Mouse (Mus musculus) CD4-positive, CD25-positive, alpha-beta regulatory T cell, adult 9 weeks (primary cell): ENCODE results near the gene Sprr2h. TPM values are rescaled to one million over a fixed set of nuclear protein-coding genes. Genes with fewer than 3 reads are reported as not detected.

Experiments
- polyA plus RNA-seq: library from polyadenylated mRNA; unstranded; fragments of 100-300 nt; shearing (Covaris generic); gene quantifications from one replicate; pipeline ENCODE4 v1.2.1, GENCODE M21; 2017

The Sprr2h gene
- polyA plus RNA-seq = not detected

DNA sequence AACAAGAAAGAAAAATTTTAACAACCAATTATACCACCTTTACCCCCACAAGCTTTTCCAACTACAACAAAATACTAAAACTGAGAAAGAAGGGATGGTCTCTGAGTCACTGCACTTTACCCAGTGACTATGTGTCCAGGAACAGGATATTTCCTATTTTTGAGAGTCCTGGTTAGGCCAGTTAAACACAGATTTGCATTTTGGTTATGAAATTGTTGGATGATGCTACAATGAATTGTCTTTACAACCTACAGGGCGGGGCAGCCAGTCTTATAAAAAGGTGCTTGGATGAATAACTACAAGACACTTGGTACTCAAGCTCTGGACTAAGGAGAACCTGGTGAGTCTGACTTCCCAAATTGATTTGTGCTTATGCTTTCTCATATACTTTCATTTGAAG is at the start of gene Sprr2h:
Sprr2h (plus strand) TSS at position 301 of the 400 bp plus-strand sequence.

DNA sequence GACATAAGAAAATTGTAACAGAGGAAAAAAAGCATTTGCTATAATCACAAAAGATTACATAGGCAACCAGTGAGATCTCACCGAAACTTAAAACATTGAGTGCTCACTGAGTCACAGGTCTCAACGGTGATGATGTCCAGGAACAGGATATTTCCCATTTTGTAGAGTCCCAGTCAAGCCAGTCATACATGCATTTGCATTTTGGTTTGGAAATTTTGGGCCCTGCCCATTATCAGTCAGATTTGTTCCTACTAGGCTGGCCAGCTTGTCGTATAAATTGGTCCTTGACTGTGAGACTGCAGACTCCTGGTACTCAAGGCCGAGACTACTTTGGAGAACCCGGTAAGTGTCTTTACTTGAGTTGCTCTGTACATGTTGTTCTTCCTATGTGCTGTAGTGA is 46.6 kb upstream of the Sprr2h start, which contains the start of gene Sprr2d:
Sprr2d (plus strand) TSS at position 301 of the 400 bp plus-strand sequence.

GRCm38 (mm10) chr3:92351843-92352242 is 33.6 kb upstream of the Sprr2h start, which contains the start of gene Sprr2e:
Gene Sprr2e (plus strand): TSS chr3:92352143.

GRCm38 (mm10) chr3:92364887-92365286 is 20.6 kb upstream of the Sprr2h start, which contains the start of gene Sprr2f:
Gene Sprr2f (plus strand): TSS chr3:92365187.

GRCm38 (mm10) chr3:92407691-92408090 is 22.2 kb downstream of the Sprr2h start, which contains the start of gene Sprr2i:
Gene Sprr2i (plus strand): TSS chr3:92407991.

DNA sequence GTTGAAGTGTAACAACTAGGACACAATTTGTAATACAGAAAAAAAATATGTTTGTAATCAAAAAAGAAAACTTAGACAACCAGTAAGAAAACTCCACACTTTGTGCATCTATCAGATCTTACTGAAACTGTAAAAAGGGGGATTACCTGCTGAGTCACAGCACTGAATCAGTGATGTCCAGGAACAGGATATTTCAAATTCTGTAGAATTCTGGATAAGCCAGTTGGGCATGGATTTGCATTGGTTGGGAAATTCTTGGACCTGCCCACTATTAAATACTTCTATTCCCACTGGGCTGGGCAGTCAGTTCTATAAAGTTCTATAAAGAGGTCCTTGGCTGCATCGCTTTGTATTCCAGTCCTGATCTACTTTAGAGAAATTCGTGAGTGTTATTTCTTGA is 32.3 kb downstream of the Sprr2h start, which contains the start of gene Sprr2j-ps:
Sprr2j-ps (plus strand) TSS at position 301 of the 400 bp plus-strand sequence.

GRCm38 (mm10) chr3:92429323-92429722 is 43.8 kb downstream of the Sprr2h start, which contains the start of gene Gm9774:
Gene Gm9774 (minus strand): TSS chr3:92429423.

GRCm38 (mm10) chr3:92432282-92432681 is 46.8 kb downstream of the Sprr2h start, which contains the start of gene Sprr2k:
Gene Sprr2k (plus strand): TSS chr3:92432582.

Other genes starting within 250 kb of the Sprr2h start
- not detected for gene Lelp1, start 242.9 kb upstream of the Sprr2h start, polyA plus RNA-seq
- gene Sprr2a1, start 169.9 kb upstream of the Sprr2h start, polyA plus RNA-seq = not detected
- not detected for gene Sprr2a2, start 169.8 kb upstream of the Sprr2h start, polyA plus RNA-seq
- not detected for gene Sprr2a3, start 100.3 kb upstream of the Sprr2h start, polyA plus RNA-seq
- not detected for gene Sprr2b, start 69.1 kb upstream of the Sprr2h start, polyA plus RNA-seq
- not detected for gene Sprr2d, start 46.5 kb upstream of the Sprr2h start, polyA plus RNA-seq
- not detected for gene Sprr2e, start 33.5 kb upstream of the Sprr2h start, polyA plus RNA-seq
- gene Sprr2f, start 20.5 kb upstream of the Sprr2h start, polyA plus RNA-seq = not detected
- gene Sprr2i, start 22.3 kb downstream of the Sprr2h start, polyA plus RNA-seq = not detected
- gene Sprr2j-ps, start 32.4 kb downstream of the Sprr2h start, polyA plus RNA-seq = not detected
- 25.1 TPM for gene Gm9774, start 43.7 kb downstream of the Sprr2h start, polyA plus RNA-seq
- not detected for gene Sprr2k, start 46.9 kb downstream of the Sprr2h start, polyA plus RNA-seq
- gene Sprr1b, start 53.1 kb downstream of the Sprr2h start, polyA plus RNA-seq = not detected
- not detected for gene Sprr3, start 73.0 kb downstream of the Sprr2h start, polyA plus RNA-seq
- not detected for gene Sprr1a, start 100.2 kb downstream of the Sprr2h start, polyA plus RNA-seq
- not detected for gene Sprr4, start 114.8 kb downstream of the Sprr2h start, polyA plus RNA-seq
- gene 2310046K23Rik, start 148.8 kb downstream of the Sprr2h start, polyA plus RNA-seq = not detected
- not detected for gene Ivl, start 188.1 kb downstream of the Sprr2h start, polyA plus RNA-seq
- not detected for gene Smcp, start 203.3 kb downstream of the Sprr2h start, polyA plus RNA-seq
- not detected for gene 2210017I01Rik, start 221.8 kb downstream of the Sprr2h start, polyA plus RNA-seq
- gene Lce6a, start 236.0 kb downstream of the Sprr2h start, polyA plus RNA-seq = not detected